Mouse (Mus musculus) erythroid progenitor cell, adult 5-6 weeks (primary cell): Measurements from ENCODE around the gene Itgb2l. TPM values are rescaled to one million over a fixed set of nuclear protein-coding genes. Genes with fewer than 3 reads are reported as not detected.

Experiments used
- ATAC-seq: replicated peaks from 2 replicates; pipeline ENCODE4 v1.8.0; 2016; ENCODE audit warnings: moderate number of reproducible peaks, mild to moderate bottlenecking, moderate TSS enrichment, inconsistent platforms; ENCODE audit not compliant: poor library complexity, low FRiP score, severe bottlenecking
- total RNA-seq, 2 experiments: library from RNA; stranded (forward) in 1 of 2; stranded (reverse) in 1 of 2; fragments of 150-400 nt in 1 of 2; fragments of 186-747, 209-891 nt in 1 of 2; gene quantifications; 2 replicates each; pipeline versions ENCODE4 v1.2.3 to v1.2.4; 2015 to 2017; ENCODE audit warnings: low replicate concordance in 2 of 2

The Itgb2l gene
- total RNA-seq, 2 experiments from 2014 or later = 13.0 to 16.9 TPM

GRCm38 (mm10) chr16:96375538-96375937 lies 67.9 kb downstream of the Itgb2l start:
- ATAC-seq = no peak

GRCm38 (mm10) chr16:96372752-96373118 lies 70.7 kb downstream of the Itgb2l start:
- ATAC-seq = no peak

Other genes with a start within 250 kb of the Itgb2l start
- gene Sh3bgr, start 243.2 kb downstream of the Itgb2l start, total RNA-seq (2015; ENCODE audit: low replicate concordance) = not detected in 2 replicates
- gene Sh3bgr, start 243.2 kb downstream of the Itgb2l start, total RNA-seq (2017; ENCODE audit: low replicate concordance) = not detected in 2 replicates
- not detected in 2 replicates for gene B3galt5, start 207.8 kb downstream of the Itgb2l start, total RNA-seq (2015; ENCODE audit: low replicate concordance)
- not detected in 2 replicates for gene B3galt5, start 207.8 kb downstream of the Itgb2l start, total RNA-seq (2017; ENCODE audit: low replicate concordance)
- 7.1 TPM in 1 of 2 replicates, not detected in the other for gene Pcp4, start 24.0 kb upstream of the Itgb2l start, total RNA-seq (2015; ENCODE audit: low replicate concordance)
- not detected in 2 replicates for gene Pcp4, start 24.0 kb upstream of the Itgb2l start, total RNA-seq (2017; ENCODE audit: low replicate concordance)